Comparison of ENCODE assay signal across 11 mouse cellular contexts in the genomic region with DNA sequence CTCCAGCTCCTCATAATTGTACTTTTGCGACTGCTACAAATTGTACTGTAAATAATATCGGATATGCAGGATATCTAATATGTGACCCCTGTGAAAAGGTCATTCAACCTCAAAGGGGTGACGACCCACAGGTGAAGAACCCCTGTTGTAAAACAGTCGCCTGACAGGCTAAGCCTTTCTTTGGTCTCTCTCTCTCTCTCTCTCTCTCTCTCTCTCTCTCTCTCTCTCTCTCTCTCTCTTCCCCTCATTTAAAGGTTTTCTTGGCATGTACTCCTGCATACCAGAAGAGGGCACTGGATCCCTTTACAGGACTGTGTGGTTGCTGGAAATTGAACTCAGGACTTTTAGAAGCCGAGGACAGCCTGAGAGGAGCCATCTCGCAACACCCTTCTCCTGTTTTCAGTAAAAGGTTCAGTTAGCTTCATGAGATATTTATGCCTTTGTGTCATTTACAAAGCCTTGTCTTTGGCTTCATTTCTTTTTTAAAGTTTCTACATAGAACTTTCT. TPM values are rescaled to one million over a fixed set of nuclear protein-coding genes. Genes with fewer than 3 reads are reported as not detected.
DNase-seq lines count a peak whose midpoint lies in the region; ATAC-seq and TF ChIP-seq lines count a peak whose summit lies in the region.
"Had no signal": no experiment of that assay in that cellular context is flagged by ENCODE, and none has a peak within 500 bp of the region (broad histone marks: within the 10 kb centered on the region; RNA-seq: fewer than 3 reads in every experiment).

No protein-coding gene starts in this region.

- peak; percentile 47 for TF ChIP-seq RAD21 in MEL (IDR thresholded peaks at IDR 0.05; ENCODE audit: low read depth, low read length)

- H3K36me3 ChIP-seq in heart, embryonic 16.5 days (ENCODE audit: control insufficient read depth, insufficient read depth), result no peaks in the 10 kb centered on the region
- H3K36me3 ChIP-seq in heart, adult 2 months (ENCODE audit: control insufficient read depth, insufficient read depth, low read length), result no peaks in the 10 kb centered on the region
- H3K36me3 ChIP-seq in MEL (ENCODE audit: control insufficient read depth in 1 of 2, insufficient read depth in 2 of 2, low read length in 2 of 2), result no peaks in the 10 kb centered on the region
- H3K36me3 ChIP-seq: heart, embryonic 13.5 days; neural tube, embryonic 13.5 days had no signal

- no peak for TF ChIP-seq POLR2A in heart, adult 2 months (IDR thresholded peaks at IDR 0.05; ENCODE audit: insufficient read depth, low read depth, low read length)
- no peak for TF ChIP-seq POLR2A in MEL (IDR thresholded peaks at IDR 0.05; ENCODE audit: control insufficient read depth in 1 of 2, insufficient read depth in 1 of 2, low read depth in 1 of 2, low read length in 2 of 2, poor library complexity in 1 of 2)

- H3K27me3 ChIP-seq in heart, embryonic 16.5 days (ENCODE audit: control insufficient read depth, insufficient read depth, low read length), result no peaks in the 10 kb centered on the region
- H3K27me3 ChIP-seq in heart, adult 2 months (ENCODE audit: control insufficient read depth, insufficient read depth, low read length), result no peaks in the 10 kb centered on the region
- no peaks in the 10 kb centered on the region for H3K27me3 ChIP-seq in MEL (ENCODE audit: control insufficient read depth in 1 of 2, insufficient read depth in 2 of 2, low read length in 2 of 2)
- H3K27me3 ChIP-seq: heart, embryonic 13.5 days; neural tube, embryonic 13.5 days had no signal

- H3K9me3 ChIP-seq in heart, embryonic 16.5 days (replicated peaks; ENCODE audit: control insufficient read depth, low read length), result no peaks in the 10 kb centered on the region
- no peaks in the 10 kb centered on the region for H3K9me3 ChIP-seq in MEL (replicated peaks; ENCODE audit: insufficient read depth, low read length)
- H3K9me3 ChIP-seq: heart, embryonic 13.5 days; neural tube, embryonic 13.5 days had no signal

- DNase-seq in heart, adult 2 months, result no peak
- DNase-seq in 3T3-L1 (ENCODE audit: low read depth, low spot score) (peak; percentile 70), MEL (ENCODE audit: low read depth, low spot score) (peak; percentile 70)
- peak; percentile 39 for DNase-seq in induced T-regulatory cell, adult 2 months (ENCODE audit: low read depth)
- DNase-seq in cerebellum, adult 11 months, result no peak
- DNase-seq in ovary, postnatal 14 days (ENCODE audit: low spot score), result no peak
- no peak for DNase-seq in thymus, postnatal 10 days (ENCODE audit: low spot score in 2 of 2)

- TF ChIP-seq EP300 in heart, adult 2 months (IDR thresholded peaks at IDR 0.05; ENCODE audit: insufficient read depth, low read depth, low read length), result no peak
- TF ChIP-seq EP300 in MEL (IDR thresholded peaks at IDR 0.05; ENCODE audit: low read depth in 1 of 2, low read length in 2 of 2), result no peak

- 51% methylated on average over 6 of the region's 6 CpGs for WGBS in heart, embryonic 16.5 days
- WGBS in heart, adult 2 months, result 53% methylated on average over 6 of the region's 6 CpGs

- intact Hi-C loops in heart, adult 2 months (cut with DNase I), result loop anchor here (10.0 kb wide), 1 partner anchor 390 kb away; no protein-coding TSS in a partner anchor

- H3K4me2 ChIP-seq in heart, embryonic 16.5 days (ENCODE audit: low read depth, low read length), result peak overlapping the region; percentile 32
- H3K4me2 ChIP-seq: heart, embryonic 13.5 days; midbrain, embryonic 11.5 days; neural tube, embryonic 13.5 days had no signal

- H3K79me2 ChIP-seq in heart, adult 2 months (replicated peaks; ENCODE audit: control insufficient read depth, insufficient read depth, low read length), result no peaks in the 10 kb centered on the region
- H3K79me2 ChIP-seq in MEL (ENCODE audit: control insufficient read depth, insufficient read depth, low read length, poor library complexity), result no peaks in the 10 kb centered on the region

- no peaks in the 10 kb centered on the region for H3K4me1 ChIP-seq in heart, embryonic 16.5 days (ENCODE audit: control insufficient read depth, insufficient read depth, low read length)
- H3K4me1 ChIP-seq in heart, adult 2 months (ENCODE audit: control insufficient read depth, insufficient read depth, low read length), result no peaks in the 10 kb centered on the region
- no peaks in the 10 kb centered on the region for H3K4me1 ChIP-seq in MEL (ENCODE audit: control insufficient read depth in 1 of 2, insufficient read depth in 2 of 2, low read length in 2 of 2)
- H3K4me1 ChIP-seq: heart, embryonic 13.5 days; neural tube, embryonic 13.5 days had no signal

- no peak overlapping the region for H3K4me3 ChIP-seq in heart, embryonic 16.5 days (ENCODE audit: low read length)
- no peak overlapping the region for H3K4me3 ChIP-seq in heart, adult 2 months
- H3K4me3 ChIP-seq in MEL (ENCODE audit: control insufficient read depth in 1 of 2, insufficient read depth in 1 of 2, low read depth in 2 of 2, low read length in 2 of 2), result peak overlapping the region in 1 of 2 experiments; percentile 19; a peak in 1 of 4 replicates
- H3K4me3 ChIP-seq: heart, embryonic 13.5 days; neural tube, embryonic 13.5 days had no signal

- no peak overlapping the region for H3K9ac ChIP-seq in heart, embryonic 16.5 days (ENCODE audit: low read length)
- H3K9ac ChIP-seq in heart, adult 2 months (ENCODE audit: low read depth, low read length), result no peak overlapping the region
- no peak overlapping the region for H3K9ac ChIP-seq in MEL (ENCODE audit: control insufficient read depth, low read depth, low read length, poor library complexity, severe bottlenecking)
- H3K9ac ChIP-seq: heart, embryonic 13.5 days; neural tube, embryonic 13.5 days had no signal

- no peak for ATAC-seq in heart, embryonic 16.5 days (replicated peaks; ENCODE audit: extremely low read depth, insufficient read depth, low FRiP score)

- no peak for TF ChIP-seq CTCF in heart, adult 2 months (IDR thresholded peaks at IDR 0.05)
- peak; percentile 20 to 46 (median 22); a peak in 4 of 6 replicates for TF ChIP-seq CTCF in MEL (IDR thresholded peaks at IDR 0.05 in 2 of 3, conservative IDR thresholded peaks at IDR 0.05 in 1 of 3; ENCODE audit: control insufficient read depth in 1 of 3, insufficient read depth in 1 of 3, low read depth in 2 of 3, low read length in 3 of 3, poor library complexity in 1 of 3, severe bottlenecking in 1 of 3)

- H3K27ac ChIP-seq in heart, embryonic 16.5 days (ENCODE audit: low read length), result no peak overlapping the region
- H3K27ac ChIP-seq in heart, adult 2 months, result no peak overlapping the region
- H3K27ac ChIP-seq in MEL (ENCODE audit: control insufficient read depth, low read depth, low read length), result no peak overlapping the region
- H3K27ac ChIP-seq: heart, embryonic 13.5 days; neural tube, embryonic 13.5 days had no signal

TF ChIP-seq in MEL, 35 proteins besides CTCF, POLR2A, EP300 and RAD21:
- TF ChIP-seq JUND (IDR thresholded peaks at IDR 0.05; ENCODE audit: low read depth, low read length), result peak; percentile 97
- no peak for TF ChIP-seq RCOR1 (IDR thresholded peaks at IDR 0.05; ENCODE audit: low read depth, low read length)
- no peak for TF ChIP-seq MAX (IDR thresholded peaks at IDR 0.05; ENCODE audit: low read length)
- TF ChIP-seq UBTF (IDR thresholded peaks at IDR 0.05; ENCODE audit: borderline replicate concordance, insufficient read depth, low read depth, low read length), result no peak
- no peak for TF ChIP-seq SIN3A (IDR thresholded peaks at IDR 0.05; ENCODE audit: low read length)
- TF ChIP-seq MAZ (IDR thresholded peaks at IDR 0.05; ENCODE audit: low read depth, low read length), result no peak
- TF ChIP-seq POLR2AphosphoS2 (IDR thresholded peaks at IDR 0.05; ENCODE audit: low read length), result no peak
- no peak for TF ChIP-seq ETS1 (IDR thresholded peaks at IDR 0.05; ENCODE audit: low read depth, low read length)
- TF ChIP-seq ZC3H11A (IDR thresholded peaks at IDR 0.05; ENCODE audit: low read depth, low read length), result no peak
- no peak for TF ChIP-seq CHD1 (IDR thresholded peaks at IDR 0.05; ENCODE audit: low read depth, low read length)
- no peak for TF ChIP-seq MXI1 (IDR thresholded peaks at IDR 0.05; ENCODE audit: low read depth, low read length)
- no peak for TF ChIP-seq TCF12 (IDR thresholded peaks at IDR 0.05; ENCODE audit: low read depth, low read length)
- TF ChIP-seq MEF2A (IDR thresholded peaks at IDR 0.05; ENCODE audit: extremely low read depth, insufficient replicate concordance, low read depth, low read length, poor library complexity, severe bottlenecking), result no peak
- TF ChIP-seq TAL1 (IDR thresholded peaks at IDR 0.05; ENCODE audit: low read length), result no peak
- TF ChIP-seq GATA1 (IDR thresholded peaks at IDR 0.05; ENCODE audit: low read depth, low read length), result no peak
- no peak for TF ChIP-seq HCFC1 (IDR thresholded peaks at IDR 0.05; ENCODE audit: low read depth, low read length)
- no peak for TF ChIP-seq MAFK (IDR thresholded peaks at IDR 0.05; ENCODE audit: borderline replicate concordance, low read depth, low read length)
- no peak for TF ChIP-seq MYB (IDR thresholded peaks at IDR 0.05; ENCODE audit: low read depth, low read length)
- peak; percentile 56 for TF ChIP-seq SMC3 (IDR thresholded peaks at IDR 0.05; ENCODE audit: low read depth, low read length)
- no peak for TF ChIP-seq NELFE (IDR thresholded peaks at IDR 0.05; ENCODE audit: low read depth, low read length)
- no peak for TF ChIP-seq BHLHE40 (IDR thresholded peaks at IDR 0.05; ENCODE audit: borderline replicate concordance, low read depth, low read length)
- TF ChIP-seq USF2 (IDR thresholded peaks at IDR 0.05; ENCODE audit: borderline replicate concordance in 1 of 2, insufficient read depth in 1 of 2, low read depth in 1 of 2, low read length in 2 of 2), result no peak
- no peak for TF ChIP-seq GABPA (IDR thresholded peaks at IDR 0.05; ENCODE audit: low read depth, low read length)
- no peak for TF ChIP-seq ZKSCAN1 (IDR thresholded peaks at IDR 0.05; ENCODE audit: low read depth, low read length)
- TF ChIP-seq TBP (IDR thresholded peaks at IDR 0.05; ENCODE audit: low read depth, low read length), result 0 out of 2 replicates have a peak, but pooled peaks have one; percentile 42
- no peak for TF ChIP-seq MYC (IDR thresholded peaks at IDR 0.05; ENCODE audit: low read depth, low read length)

RNA-seq across cellular contexts. Expression of gene Rap2c, which starts 47.4 kb away (rescaled TPM):
- polyA plus RNA-seq in heart, embryonic 16.5 days (2015; fragmentation: Nextera tagmentation; extraction: Ambion mirVana), result 12.8 and 13.4 TPM in 2 replicates
- 10 to 100 TPM; 19.4 to 22.2 TPM for total RNA-seq in heart, adult 2 months (2021)
- polyA plus RNA-seq in heart, adult 2 months (2012; rRNA removed), result 4.6 and 10.1 TPM in 2 replicates
- 14.5 and 14.9 TPM in 2 replicates for total RNA-seq in MEL (2012; rRNA removed)
- 10 to 100 TPM in 1 of 2 experiments, not detected in 1; 16.0 TPM for polyA plus RNA-seq in MEL (2012; ENCODE audit: insufficient read depth in 1 of 2, insufficient read length in 2 of 2, low read depth in 1 of 2, low replicate concordance in 2 of 2, missing spikeins in 1 of 2)

Comparison
In these comparisons a context has a peak if more than half of its experiments do, and no peak if none do; other contexts are left out.
1. DNase-seq: peak in 3T3-L1 (single experiment), MEL (single experiment) and induced T-regulatory cell, adult 2 months (single experiment); none in heart, adult 2 months (0 of 2), cerebellum, adult 11 months (single experiment), ovary, postnatal 14 days (single experiment) and thymus, postnatal 10 days (0 of 2).